Mouse (Mus musculus): ENCODE results near the gene Pbx1. TPM values are rescaled to one million over a fixed set of nuclear protein-coding genes. Genes with fewer than 3 reads are reported as not detected.
"Not testable (repeated sequence)": the region's sequence is repeated elsewhere in the genome, so short reads cannot be mapped to it uniquely, and the experiment has no call there.

Gene Pbx1
- polyA plus RNA-seq (2011; ENCODE audit: insufficient read depth, insufficient read length, low replicate concordance, missing spikeins), result 8.5 and 12.2 TPM in 2 replicates

DNA sequence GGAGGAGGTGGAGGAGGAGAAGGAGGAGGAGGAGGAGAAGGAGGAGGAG lies at the start of gene Pbx1:
TSS of gene Pbx1 (minus strand) at position 39 of the 49 bp plus-strand sequence.
- Histone ChIP-seq H3K27ac (ENCODE audit: control insufficient read depth, insufficient read depth, low read depth, low read length, poor library complexity) (peak within 1 kb of the TSS; percentile 64), H3K4me3 (replicated peaks; ENCODE audit: control insufficient read depth, low read depth, low read length) (peak within 1 kb of the TSS; percentile 78)
- not testable (repeated sequence) for H3K4me1 ChIP-seq (ENCODE audit: control insufficient read depth, insufficient read depth, low read length)

DNA sequence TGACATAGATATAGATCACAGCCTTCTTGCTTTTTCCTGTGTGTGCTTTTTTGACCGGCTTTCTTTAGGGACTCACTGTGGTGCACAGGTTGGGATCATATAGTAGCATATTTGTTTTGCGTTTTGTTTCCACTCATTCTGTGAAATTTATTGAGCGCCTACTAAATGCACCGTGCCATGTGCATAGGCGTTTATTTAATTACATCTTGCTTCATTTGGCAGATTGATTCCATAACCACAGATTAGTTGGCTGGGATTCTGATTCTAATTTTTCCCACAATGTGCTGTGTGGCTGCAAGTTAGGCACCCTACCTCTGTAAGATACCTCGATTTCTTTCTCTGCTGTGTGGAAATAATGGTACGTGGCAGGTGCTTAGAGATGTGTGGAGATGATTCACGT lies 47.6 kb upstream of the Pbx1 start:
- WGBS, result 74% methylated on average over 8 of the region's 8 CpGs
- Histone ChIP-seq H3K27ac (ENCODE audit: control insufficient read depth, insufficient read depth, low read depth, low read length, poor library complexity) (no peak overlapping the region), H3K4me3 (replicated peaks; ENCODE audit: control insufficient read depth, low read depth, low read length) (no peak overlapping the region), H3K4me1 (ENCODE audit: control insufficient read depth, insufficient read depth, low read length) (no peaks in the 10 kb centered on the region)
- TF ChIP-seq POLR2A (IDR thresholded peaks at IDR 0.05; ENCODE audit: borderline replicate concordance, control insufficient read depth, low read depth, low read length) (no peak), CTCF (IDR thresholded peaks at IDR 0.05; ENCODE audit: control insufficient read depth, insufficient read depth, low read length) (no peak)

DNA sequence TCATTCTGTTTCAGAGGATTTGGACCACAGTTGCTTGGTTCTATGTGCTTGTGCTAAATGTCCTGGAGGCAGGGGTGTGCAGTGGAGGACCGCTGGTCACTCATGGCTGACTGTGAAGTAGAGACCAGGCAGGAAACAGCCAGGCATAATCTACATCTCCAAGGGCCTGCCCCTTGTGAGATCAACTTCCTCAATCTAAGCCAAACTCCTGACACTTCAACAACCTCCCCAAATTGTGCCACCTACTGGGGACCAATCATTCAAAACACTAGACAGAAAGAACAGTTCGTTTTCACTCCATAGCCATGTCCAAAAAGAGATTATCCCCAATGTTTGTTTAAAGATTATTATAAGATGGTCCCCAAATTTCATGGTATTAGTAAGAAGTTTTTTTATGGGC lies 46.8 kb upstream of the Pbx1 start:
- H3K4me1 ChIP-seq (ENCODE audit: control insufficient read depth, insufficient read depth, low read length), result no peaks in the 10 kb centered on the region
- H3K4me3 ChIP-seq (replicated peaks; ENCODE audit: control insufficient read depth, low read depth, low read length), result no peak overlapping the region
- TF ChIP-seq CTCF (IDR thresholded peaks at IDR 0.05; ENCODE audit: control insufficient read depth, insufficient read depth, low read length) (no peak), POLR2A (IDR thresholded peaks at IDR 0.05; ENCODE audit: borderline replicate concordance, control insufficient read depth, low read depth, low read length) (no peak)
- WGBS, result 17% methylated on average over 2 of the region's 2 CpGs
- H3K27ac ChIP-seq (ENCODE audit: control insufficient read depth, insufficient read depth, low read depth, low read length, poor library complexity), result no peak overlapping the region

DNA sequence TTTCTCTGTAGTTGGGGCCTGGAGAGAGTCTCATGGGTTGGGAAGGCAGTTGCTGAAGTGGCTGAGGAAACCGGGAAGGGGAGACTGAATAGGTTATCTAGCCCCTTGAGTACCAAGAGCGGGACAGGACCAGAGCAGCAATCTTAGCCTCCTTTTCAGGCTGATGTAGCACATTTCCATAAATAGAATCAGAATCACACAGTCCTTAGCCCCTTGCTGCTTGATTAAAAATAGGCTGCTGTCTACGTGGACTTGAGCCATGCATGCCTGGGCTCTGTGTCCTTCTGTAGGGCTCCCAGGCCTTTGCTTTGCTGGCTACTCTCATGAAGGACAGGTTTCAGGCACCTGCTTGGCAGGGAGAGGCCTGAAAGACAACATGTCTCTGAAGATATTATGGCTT lies 44.8 kb upstream of the Pbx1 start:
- TF ChIP-seq CTCF (IDR thresholded peaks at IDR 0.05; ENCODE audit: control insufficient read depth, insufficient read depth, low read length) (no peak), POLR2A (IDR thresholded peaks at IDR 0.05; ENCODE audit: borderline replicate concordance, control insufficient read depth, low read depth, low read length) (no peak)
- Histone ChIP-seq H3K27ac (ENCODE audit: control insufficient read depth, insufficient read depth, low read depth, low read length, poor library complexity) (no peak overlapping the region), H3K4me3 (replicated peaks; ENCODE audit: control insufficient read depth, low read depth, low read length) (no peak overlapping the region), H3K4me1 (ENCODE audit: control insufficient read depth, insufficient read depth, low read length) (no peaks in the 10 kb centered on the region)
- WGBS, result 82% methylated on average over 3 of the region's 3 CpGs

DNA sequence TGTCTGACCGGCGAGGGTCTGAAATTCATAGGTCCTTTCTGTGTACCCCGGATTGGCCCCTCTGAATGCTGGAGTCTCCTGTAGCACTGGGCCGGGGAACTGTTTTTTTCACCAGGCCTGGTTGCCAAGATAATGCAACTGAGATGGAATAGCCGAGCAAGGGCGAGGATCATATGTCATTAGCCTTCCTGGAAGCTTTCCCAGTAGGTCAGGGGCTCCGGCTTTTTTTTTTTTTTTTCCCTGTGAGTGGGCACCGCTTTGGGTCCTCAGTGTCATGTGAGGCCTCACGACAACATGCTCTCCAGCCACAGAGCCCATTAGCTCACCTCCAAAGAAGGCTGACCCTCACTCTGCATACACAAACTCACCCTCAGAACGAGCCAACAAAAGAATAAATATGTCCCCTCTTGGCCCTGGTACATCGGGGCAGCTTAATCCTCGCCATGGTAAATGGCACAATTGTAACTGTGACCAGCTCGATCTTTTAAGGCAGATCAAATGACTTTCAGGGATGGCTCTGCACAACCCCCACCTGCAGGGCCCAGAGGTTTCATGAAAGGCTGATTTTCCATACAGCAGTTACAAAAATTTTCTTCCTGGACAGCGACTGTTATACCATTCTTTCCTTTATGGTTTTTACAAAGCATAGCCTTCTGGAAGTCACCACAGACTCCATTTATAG lies 44.3 kb upstream of the Pbx1 start:
- TF ChIP-seq CTCF (IDR thresholded peaks at IDR 0.05; ENCODE audit: control insufficient read depth, insufficient read depth, low read length) (no peak), POLR2A (IDR thresholded peaks at IDR 0.05; ENCODE audit: borderline replicate concordance, control insufficient read depth, low read depth, low read length) (no peak)
- 85% methylated on average over 14 of the region's 14 CpGs for WGBS
- Histone ChIP-seq H3K4me1 (ENCODE audit: control insufficient read depth, insufficient read depth, low read length) (no peaks in the 10 kb centered on the region), H3K27ac (ENCODE audit: control insufficient read depth, insufficient read depth, low read depth, low read length, poor library complexity) (no peak overlapping the region), H3K4me3 (replicated peaks; ENCODE audit: control insufficient read depth, low read depth, low read length) (no peak overlapping the region)

DNA sequence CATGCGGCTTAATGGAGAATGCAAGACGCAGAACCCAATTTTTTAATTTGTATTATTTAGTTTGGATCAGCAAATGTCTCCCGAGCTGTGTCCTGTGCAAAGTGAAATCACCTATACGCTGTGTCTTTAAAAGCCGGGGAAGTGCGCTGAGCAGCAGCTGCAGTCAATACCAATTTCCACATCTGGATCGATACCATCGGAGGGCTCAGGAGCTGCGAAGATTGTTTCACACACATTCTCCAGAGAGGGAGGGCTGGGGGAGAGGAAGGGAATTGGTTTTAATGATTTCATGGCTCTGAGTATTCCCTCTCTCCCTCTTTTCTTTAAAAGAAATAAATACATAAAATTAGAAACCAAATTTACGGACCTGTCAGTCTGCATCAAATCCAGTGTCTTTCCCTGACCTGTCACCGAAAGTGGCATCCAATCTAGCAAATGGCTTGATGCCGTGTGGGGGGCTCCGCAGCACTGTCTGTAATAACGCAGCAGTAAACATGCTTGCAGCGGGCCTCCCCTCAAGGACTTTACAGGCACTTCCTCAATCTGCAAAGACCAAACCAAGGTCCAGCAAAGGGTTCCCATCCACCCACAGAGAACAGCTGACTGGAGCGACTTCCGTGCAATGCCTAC lies 43.6 kb upstream of the Pbx1 start:
- Histone ChIP-seq H3K4me3 (replicated peaks; ENCODE audit: control insufficient read depth, low read depth, low read length) (no peak overlapping the region), H3K27ac (ENCODE audit: control insufficient read depth, insufficient read depth, low read depth, low read length, poor library complexity) (no peak overlapping the region), H3K4me1 (ENCODE audit: control insufficient read depth, insufficient read depth, low read length) (no peaks in the 10 kb centered on the region)
- 89% methylated on average over 17 of the region's 17 CpGs for WGBS
- TF ChIP-seq POLR2A (IDR thresholded peaks at IDR 0.05; ENCODE audit: borderline replicate concordance, control insufficient read depth, low read depth, low read length) (no peak), CTCF (IDR thresholded peaks at IDR 0.05; ENCODE audit: control insufficient read depth, insufficient read depth, low read length) (no peak)

DNA sequence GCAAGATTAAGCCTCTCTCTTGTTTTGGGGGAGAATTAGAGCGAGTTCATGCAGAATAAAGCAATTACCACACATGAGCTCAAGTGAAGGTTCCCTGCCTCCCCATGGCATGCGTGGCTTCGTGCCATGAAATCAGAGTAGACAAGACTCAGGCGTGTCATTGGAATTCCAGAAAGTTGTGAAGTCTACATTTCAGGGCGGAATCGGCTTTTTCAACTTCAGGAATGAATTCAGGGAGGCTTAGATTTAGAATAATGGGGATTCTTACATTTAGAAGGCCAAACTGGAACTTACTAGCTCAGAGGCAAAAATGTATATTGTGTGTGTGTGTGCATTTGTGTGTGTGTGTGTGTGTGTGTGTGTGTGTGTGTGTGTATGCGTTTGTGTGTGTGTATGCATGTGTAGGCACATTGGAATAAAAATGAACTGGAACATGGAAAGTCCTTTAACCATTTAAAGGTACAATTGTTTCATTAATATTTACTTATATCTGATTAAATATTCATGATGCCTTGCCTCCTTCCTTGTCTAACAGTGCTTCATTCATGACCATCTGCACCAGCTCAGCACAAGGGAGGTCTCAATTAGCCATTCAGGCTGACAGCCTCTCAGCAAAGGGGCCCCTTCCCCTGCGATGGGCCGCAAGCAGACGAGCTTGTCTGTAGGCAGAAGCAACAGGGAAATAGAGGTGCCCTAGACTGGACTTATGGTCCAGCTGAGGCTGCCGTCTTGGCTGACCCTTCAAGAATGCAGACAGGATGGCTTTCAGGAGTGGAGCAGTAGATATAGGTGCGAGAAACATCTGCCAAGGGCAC lies 41.4 kb upstream of the Pbx1 start:
- TF ChIP-seq CTCF (IDR thresholded peaks at IDR 0.05; ENCODE audit: control insufficient read depth, insufficient read depth, low read length), result no peak
- TF ChIP-seq POLR2A (IDR thresholded peaks at IDR 0.05; ENCODE audit: borderline replicate concordance, control insufficient read depth, low read depth, low read length), result no peak
- Histone ChIP-seq H3K4me3 (replicated peaks; ENCODE audit: control insufficient read depth, low read depth, low read length) (no peak overlapping the region), H3K4me1 (ENCODE audit: control insufficient read depth, insufficient read depth, low read length) (no peaks in the 10 kb centered on the region), H3K27ac (ENCODE audit: control insufficient read depth, insufficient read depth, low read depth, low read length, poor library complexity) (no peak overlapping the region)
- WGBS, result 82% methylated on average over 12 of the region's 12 CpGs

DNA sequence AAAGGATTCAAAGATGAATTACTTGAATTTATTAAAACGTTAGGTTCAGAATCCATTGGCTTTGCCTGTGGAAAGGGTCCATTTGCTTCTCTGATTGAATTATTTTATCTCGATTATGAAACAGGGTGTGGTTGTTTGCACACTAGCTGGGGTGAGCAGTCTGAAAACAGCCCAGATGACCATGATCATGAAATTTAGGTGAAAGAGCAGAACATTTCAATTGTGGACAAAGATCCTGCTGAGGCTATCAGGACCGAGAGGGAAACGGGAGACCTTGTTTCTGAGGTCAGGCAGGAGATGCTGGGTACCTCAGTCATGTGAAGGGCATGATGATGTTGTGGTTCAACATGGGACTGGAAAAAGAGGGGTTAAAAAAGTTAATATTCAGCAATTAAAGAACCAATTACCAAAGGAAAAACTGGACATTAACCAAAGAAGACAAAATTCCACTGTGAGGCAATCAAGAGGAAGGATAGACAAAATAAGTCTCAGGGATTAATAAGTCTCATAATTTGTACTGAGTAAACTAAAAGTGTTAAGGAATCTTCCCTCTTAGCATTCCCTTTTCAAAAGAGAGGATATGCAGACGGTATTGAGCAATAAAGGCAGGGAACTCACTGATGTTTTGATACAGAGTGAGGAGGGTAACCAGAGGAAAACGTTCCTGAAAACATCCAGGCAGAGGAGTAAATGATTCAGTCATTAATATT lies 40.6 kb upstream of the Pbx1 start:
- no peaks in the 10 kb centered on the region for H3K4me1 ChIP-seq (ENCODE audit: control insufficient read depth, insufficient read depth, low read length)
- 71% methylated on average over 6 of the region's 6 CpGs for WGBS
- no peak overlapping the region for H3K4me3 ChIP-seq (replicated peaks; ENCODE audit: control insufficient read depth, low read depth, low read length)
- H3K27ac ChIP-seq (ENCODE audit: control insufficient read depth, insufficient read depth, low read depth, low read length, poor library complexity), result no peak overlapping the region
- TF ChIP-seq POLR2A (IDR thresholded peaks at IDR 0.05; ENCODE audit: borderline replicate concordance, control insufficient read depth, low read depth, low read length) (no peak), CTCF (IDR thresholded peaks at IDR 0.05; ENCODE audit: control insufficient read depth, insufficient read depth, low read length) (no peak)
